Mouse (Mus musculus) liver, embryonic 15.5 days (tissue): ENCODE data around the gene Spryd7. TPM values are rescaled to one million over a fixed set of nuclear protein-coding genes. Genes with fewer than 3 reads are reported as not detected.
A peak's percentile ranks its signal among the peaks of the same experiment; 100 is the strongest.
"Not testable (repeated sequence)": the region's sequence is repeated elsewhere in the genome, so short reads cannot be mapped to it uniquely, and the experiment has no call there.

Experiments
- ATAC-seq: fragments of 200-750 bp; cut with Nextera tagmentation; 2 replicates; pipeline ENCODE4 v1.8.0; 2017; ENCODE audit warnings: moderate number of reproducible peaks, mild to moderate bottlenecking, moderate library complexity; ENCODE audit not compliant: insufficient read depth
- H3K27ac ChIP-seq: fragments of 300-500 bp; sonication (generic); replicated peaks from 2 replicates; pipeline ENCODE4 v1.5.1; 2015; ENCODE audit warnings: mild to moderate bottlenecking, inconsistent platforms
- H3K27me3 ChIP-seq: fragments of 300-500 bp; sonication (generic); 2 replicates; pipeline ENCODE4 v1.6.1; 2015; ENCODE audit warnings: mild to moderate bottlenecking, inconsistent platforms
- H3K36me3 ChIP-seq: fragments of 300-500 bp; sonication (generic); replicated peaks from 2 replicates; pipeline ENCODE4 v1.6.1; 2015; ENCODE audit warnings: moderate library complexity, mild to moderate bottlenecking, inconsistent platforms
- H3K4me1 ChIP-seq: fragments of 300-500 bp; sonication (generic); replicated peaks from 2 replicates; pipeline ENCODE4 v1.6.1; 2015; ENCODE audit warnings: inconsistent platforms
- H3K4me2 ChIP-seq: fragments of 300-500 bp; sonication (generic); 2 replicates; pipeline ENCODE4 v1.6.1; 2015; ENCODE audit warnings: moderate library complexity, mild to moderate bottlenecking, inconsistent platforms
- H3K4me3 ChIP-seq: fragments of 300-500 bp; sonication (generic); replicated peaks from 2 replicates; pipeline ENCODE4 v1.5.1; 2015; ENCODE audit warnings: mild to moderate bottlenecking, inconsistent platforms
- H3K9ac ChIP-seq: fragments of 300-500 bp; sonication (generic); 2 replicates; pipeline ENCODE4 v1.6.1; 2015; ENCODE audit warnings: moderate library complexity, mild to moderate bottlenecking, inconsistent platforms
- H3K9me3 ChIP-seq: fragments of 300-500 bp; sonication (generic); replicated peaks from 2 replicates; pipeline ENCODE4 v1.6.1; 2016; ENCODE audit warnings: inconsistent platforms
- WGBS: fragments of 180-500 bp; shearing (Covaris S2); methylation state at CpG from one replicate; pipeline ENCODE4 v1.1.7; 2015; ENCODE audit warnings: mixed read lengths; ENCODE audit not compliant: insufficient replicate concordance; 5-methylcytosine and 5-hydroxymethylcytosine counted together
- polyA plus RNA-seq: library from polyadenylated mRNA; unstranded; fragments of >200 nt; fragmentation: Nextera tagmentation; extraction: Ambion mirVana; gene quantifications from 2 replicates; pipeline ENCODE4 v1.2.1, GENCODE M21; 2015

The Spryd7 gene
- polyA plus RNA-seq, 1 experiment from 2014 or later = 8.3 TPM

DNA sequence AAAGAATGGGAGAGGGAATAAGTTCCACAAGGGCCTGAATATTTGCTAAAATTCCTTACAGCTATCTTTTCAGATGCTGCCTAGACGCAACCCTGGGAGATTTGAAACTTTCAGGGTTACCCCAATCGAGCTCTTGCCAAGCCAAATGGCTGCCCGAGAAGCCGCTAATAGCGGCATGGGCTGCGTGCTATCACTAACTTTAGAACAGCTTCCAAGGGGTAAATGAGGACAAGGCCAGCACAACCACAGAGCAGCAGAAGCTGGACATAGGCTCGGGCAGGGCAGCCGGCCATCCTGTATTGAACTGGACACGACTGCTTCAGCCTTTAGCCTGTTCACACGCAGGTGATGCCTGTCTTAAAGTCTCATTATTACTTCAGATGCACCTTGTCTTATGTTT is 18.4 kb upstream of the Spryd7 start:
- WGBS = 76% methylated on average over 10 of the region's 10 CpGs
- Histone ChIP-seq H3K27me3 (no peaks in the 10 kb centered on the region), H3K4me2 (no peak overlapping the region), H3K9ac (no peak overlapping the region), H3K27ac (no peak overlapping the region), H3K36me3 (no peaks in the 10 kb centered on the region), H3K4me1 (0 out of 2 replicates have a peak, but pooled peaks cover 3% of the 10 kb centered on the region), H3K9me3 (no peaks in the 10 kb centered on the region), H3K4me3 (no peak overlapping the region)
- no peak for ATAC-seq

GRCm38 (mm10) chr14:61572131-61572530 is 15.4 kb upstream of the Spryd7 start:
- no peak overlapping the region for H3K27ac ChIP-seq
- ATAC-seq = no peak
- H3K9me3 ChIP-seq = no peaks in the 10 kb centered on the region
- H3K4me3 ChIP-seq = no peak overlapping the region
- no peak overlapping the region for H3K9ac ChIP-seq
- H3K4me1 ChIP-seq = 0 out of 2 replicates have a peak, but pooled peaks cover 3% of the 10 kb centered on the region
- no peak overlapping the region for H3K4me2 ChIP-seq
- H3K27me3 ChIP-seq = no peaks in the 10 kb centered on the region
- no peaks in the 10 kb centered on the region for H3K36me3 ChIP-seq
- WGBS = 61% methylated on average over 2 of the region's 2 CpGs

- ATAC-seq = no peak
- Histone ChIP-seq H3K4me3 (no peak overlapping the region), H3K4me1 (0 out of 2 replicates have a peak, but pooled peaks cover 3% of the 10 kb centered on the region), H3K27ac (no peak overlapping the region), H3K36me3 (no peaks in the 10 kb centered on the region), H3K9me3 (no peaks in the 10 kb centered on the region), H3K27me3 (no peaks in the 10 kb centered on the region), H3K4me2 (no peak overlapping the region), H3K9ac (no peak overlapping the region)
- 12% methylated on average over 4 of the region's 4 CpGs for WGBS
Measured at GRCm38 (mm10) chr14:61571366-61571765, 14.7 kb upstream of the Spryd7 start.

GRCm38 (mm10) chr14:61569344-61569743 is 12.7 kb upstream of the Spryd7 start:
- Histone ChIP-seq H3K9me3 (no peaks in the 10 kb centered on the region), H3K4me3 (no peak overlapping the region), H3K27ac (no peak overlapping the region), H3K36me3 (no peaks in the 10 kb centered on the region), H3K9ac (no peak overlapping the region), H3K4me2 (no peak overlapping the region), H3K4me1 (0 out of 2 replicates have a peak, but pooled peaks cover 3% of the 10 kb centered on the region), H3K27me3 (no peaks in the 10 kb centered on the region)
- 36% methylated on average over 2 of the region's 2 CpGs for WGBS
- no peak for ATAC-seq

GRCm38 (mm10) chr14:61566211-61566610 is 9.5 kb upstream of the Spryd7 start:
- not testable (repeated sequence) for H3K4me3 ChIP-seq, H3K9ac ChIP-seq
- 36% methylated on average over 4 of the region's 4 CpGs for WGBS

GRCm38 (mm10) chr14:61559856-61560255 is 3.2 kb upstream of the Spryd7 start:
- Histone ChIP-seq H3K9me3 (no peaks in the 10 kb centered on the region), H3K4me2 (no peak overlapping the region), H3K4me1 (peaks cover 22% of the 10 kb centered on the region), H3K27me3 (peaks cover 6% of the 10 kb centered on the region), H3K27ac (no peak overlapping the region), H3K36me3 (no peaks in the 10 kb centered on the region), H3K9ac (no peak overlapping the region), H3K4me3 (no peak overlapping the region)
- no peak for ATAC-seq
- 63% methylated on average over 3 of the region's 3 CpGs for WGBS

More at GRCm38 (mm10) chr14:61566211-61566610, 9.5 kb upstream of the Spryd7 start:
- not testable (repeated sequence) for H3K27ac ChIP-seq, H3K4me2 ChIP-seq, ATAC-seq, H3K4me1 ChIP-seq, H3K27me3 ChIP-seq, H3K9me3 ChIP-seq, H3K36me3 ChIP-seq

GRCm38 (mm10) chr14:61558901-61559300 is 2.2 kb upstream of the Spryd7 start:
- H3K36me3 ChIP-seq = no peaks in the 10 kb centered on the region
- H3K4me1 ChIP-seq = peaks cover 25% of the 10 kb centered on the region
- H3K9me3 ChIP-seq = no peaks in the 10 kb centered on the region
- peaks cover 6% of the 10 kb centered on the region for H3K27me3 ChIP-seq
- no peak overlapping the region for H3K4me3 ChIP-seq
- H3K27ac ChIP-seq = no peak overlapping the region
- no peak overlapping the region for H3K4me2 ChIP-seq
- ATAC-seq = no peak
- no peak overlapping the region for H3K9ac ChIP-seq
- WGBS = 75% methylated on average over 6 of the region's 6 CpGs

GRCm38 (mm10) chr14:61555931-61556288 is 776 bp downstream of the Spryd7 start:
- H3K9ac ChIP-seq = peak overlapping the region; percentile 89
- H3K4me2 ChIP-seq = peak overlapping the region; percentile 100
- H3K4me3 ChIP-seq = peak overlapping the region; percentile 80
- H3K27me3 ChIP-seq = peaks cover 6% of the 10 kb centered on the region
- H3K9me3 ChIP-seq = no peaks in the 10 kb centered on the region
- H3K4me1 ChIP-seq = peaks cover 25% of the 10 kb centered on the region
- ATAC-seq = no peak
- no peaks in the 10 kb centered on the region for H3K36me3 ChIP-seq
- peak overlapping the region; percentile 85 for H3K27ac ChIP-seq
- WGBS = 1% methylated on average over 6 of the region's 6 CpGs

GRCm38 (mm10) chr14:61548614-61549013 is 8.1 kb downstream of the Spryd7 start:
- Histone ChIP-seq H3K9me3 (no peaks in the 10 kb centered on the region), H3K4me3 (no peak overlapping the region), H3K4me2 (no peak overlapping the region), H3K4me1 (no peaks in the 10 kb centered on the region), H3K27ac (no peak overlapping the region), H3K27me3 (no peaks in the 10 kb centered on the region), H3K9ac (no peak overlapping the region), H3K36me3 (no peaks in the 10 kb centered on the region)
- 68% methylated on average over 1 of the region's 1 CpGs for WGBS
- ATAC-seq = no peak

GRCm38 (mm10) chr14:61537772-61538171 is 18.9 kb downstream of the Spryd7 start:
- not testable (repeated sequence) for ATAC-seq, H3K36me3 ChIP-seq, H3K4me1 ChIP-seq, H3K27ac ChIP-seq, H3K9ac ChIP-seq, H3K27me3 ChIP-seq, H3K4me3 ChIP-seq, H3K9me3 ChIP-seq, H3K4me2 ChIP-seq
- WGBS = 75% methylated on average over 11 of the region's 11 CpGs

- H3K4me2 ChIP-seq = no peak overlapping the region
- no peaks in the 10 kb centered on the region for H3K27me3 ChIP-seq
- no peak for ATAC-seq
- H3K9me3 ChIP-seq = no peaks in the 10 kb centered on the region
- no peak overlapping the region for H3K9ac ChIP-seq
- peaks cover 7% of the 10 kb centered on the region; the same call in 1 of the 2 replicates for H3K36me3 ChIP-seq
- no peak overlapping the region for H3K4me3 ChIP-seq
- H3K4me1 ChIP-seq = no peaks in the 10 kb centered on the region
- WGBS = 70% methylated on average over 5 of the region's 5 CpGs
- no peak overlapping the region for H3K27ac ChIP-seq
Measured at GRCm38 (mm10) chr14:61536631-61537264, 19.9 kb downstream of the Spryd7 start.

GRCm38 (mm10) chr14:61535811-61536210 is 20.9 kb downstream of the Spryd7 start:
- H3K36me3 ChIP-seq = peaks cover 7% of the 10 kb centered on the region; the same call in 1 of the 2 replicates
- no peak overlapping the region for H3K4me3 ChIP-seq
- 62% methylated on average over 3 of the region's 3 CpGs for whole genome bisulfite sequencing
- no peaks in the 10 kb centered on the region for H3K9me3 ChIP-seq
- no peak overlapping the region for H3K4me2 ChIP-seq
- no peak overlapping the region for H3K9ac ChIP-seq
- no peak for ATAC-seq
- H3K27ac ChIP-seq = no peak overlapping the region
- H3K27me3 ChIP-seq = no peaks in the 10 kb centered on the region
- no peaks in the 10 kb centered on the region for H3K4me1 ChIP-seq
